Mouse (Mus musculus): ENCODE data around the gene Ces4a. TPM values are rescaled to one million over a fixed set of nuclear protein-coding genes. Genes with fewer than 3 reads are reported as not detected.
"Not testable (repeated sequence)": the region's sequence is repeated elsewhere in the genome, so short reads cannot be mapped to it uniquely, and the experiment has no call there.

Gene Ces4a
- total RNA-seq (2021): not detected
- not detected in 2 replicates for polyA plus RNA-seq (2012; rRNA removed)
- long read RNA-seq: 0 reads

DNA sequence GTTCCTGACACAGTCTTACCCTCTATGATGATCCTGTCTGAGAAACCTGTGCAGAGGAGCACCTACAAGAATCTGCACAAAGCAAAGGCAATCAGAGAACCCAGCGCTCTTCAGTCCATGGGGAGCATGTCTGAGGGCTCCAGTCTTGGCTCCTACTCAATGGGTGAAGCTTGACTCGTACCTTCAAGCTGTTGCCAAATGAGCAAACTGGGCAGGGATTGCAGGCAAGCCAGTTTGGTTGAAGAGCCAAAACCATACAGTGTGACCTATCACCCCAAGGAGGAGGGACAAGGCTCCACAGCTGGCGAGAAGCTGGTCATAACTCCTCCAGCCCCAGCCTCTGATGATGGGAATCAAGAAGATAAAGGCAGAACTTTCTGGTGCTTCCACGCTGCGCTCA, at the start of gene Ces4a:
Gene Ces4a, plus strand, starts transcription at position 292 of the 400 bp plus-strand sequence.
- no peak within 1 kb of the TSS for H3K27ac ChIP-seq
- no peak within 1 kb of the TSS for H3K9ac ChIP-seq (ENCODE audit: low read depth, low read length)
- 72% methylated on average over 5 of the region's 5 CpGs for WGBS
- H3K27me3 ChIP-seq (ENCODE audit: control insufficient read depth, insufficient read depth, low read length): no peaks in the 10 kb centered on the region
- no peak within 1 kb of the TSS for H3K4me3 ChIP-seq
- intact Hi-C loops (cut with DNase I): no loop called here
- no peak for TF ChIP-seq EP300 (IDR thresholded peaks at IDR 0.05; ENCODE audit: insufficient read depth, low read depth, low read length)
- no peak for TF ChIP-seq CTCF (IDR thresholded peaks at IDR 0.05)
- H3K79me2 ChIP-seq (replicated peaks; ENCODE audit: control insufficient read depth, insufficient read depth, low read length): no peaks in the 10 kb centered on the region
- H3K36me3 ChIP-seq (ENCODE audit: control insufficient read depth, insufficient read depth, low read length): no peaks in the 10 kb centered on the region
- no peak for DNase-seq
- no peaks in the 10 kb centered on the region for H3K4me1 ChIP-seq (ENCODE audit: control insufficient read depth, insufficient read depth, low read length)

GRCm38 (mm10) chr8:105083449-105084050, 48.0 kb upstream of the Ces4a start, which contains the start of gene Ces3b:
Ces3b (plus strand) TSS chr8:105083753.
- intact Hi-C loops (cut with DNase I): no loop called here
- H3K27me3 ChIP-seq (ENCODE audit: control insufficient read depth, insufficient read depth, low read length): no peaks in the 10 kb centered on the region
- no peaks in the 10 kb centered on the region for H3K36me3 ChIP-seq (ENCODE audit: control insufficient read depth, insufficient read depth, low read length)
- TF ChIP-seq POLR2A (IDR thresholded peaks at IDR 0.05; ENCODE audit: insufficient read depth, low read depth, low read length) (no peak), CTCF (IDR thresholded peaks at IDR 0.05) (no peak), EP300 (IDR thresholded peaks at IDR 0.05; ENCODE audit: insufficient read depth, low read depth, low read length) (no peak)
- H3K79me2 ChIP-seq (replicated peaks; ENCODE audit: control insufficient read depth, insufficient read depth, low read length): no peaks in the 10 kb centered on the region
- WGBS: 34% methylated on average over 7 of the region's 7 CpGs
- no peak within 1 kb of the TSS for H3K9ac ChIP-seq (ENCODE audit: low read depth, low read length)
- H3K4me3 ChIP-seq: no peak within 1 kb of the TSS
- no peaks in the 10 kb centered on the region for H3K4me1 ChIP-seq (ENCODE audit: control insufficient read depth, insufficient read depth, low read length)
- DNase-seq: peak in 1 of 2 experiments; percentile 4
- H3K27ac ChIP-seq: no peak within 1 kb of the TSS

DNA sequence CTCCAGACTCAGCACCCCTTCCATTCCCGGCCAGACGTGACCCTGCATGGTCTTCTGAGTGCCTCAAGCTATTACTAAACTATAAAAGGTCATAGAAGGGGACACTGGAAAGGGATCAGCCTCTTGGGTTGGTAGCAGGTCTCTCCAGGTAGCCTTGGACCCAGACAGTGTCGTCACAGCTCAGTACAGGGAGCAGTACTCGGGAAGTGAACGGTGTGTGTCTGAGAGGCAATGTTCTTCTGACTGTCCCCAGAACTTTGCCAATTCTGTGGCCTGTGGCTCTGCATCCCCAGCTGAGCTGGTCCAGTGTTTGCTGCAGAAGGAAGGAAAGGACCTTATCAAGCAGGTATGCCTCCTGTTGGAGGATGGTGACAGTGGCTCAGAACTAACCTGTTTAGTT, 43.4 kb upstream of the Ces4a start:
- H3K27me3 ChIP-seq (ENCODE audit: control insufficient read depth, insufficient read depth, low read length); H3K9ac ChIP-seq (ENCODE audit: low read depth, low read length); DNase-seq; H3K4me3 ChIP-seq; H3K27ac ChIP-seq; intact Hi-C loops (cut with DNase I); H3K4me1 ChIP-seq (ENCODE audit: control insufficient read depth, insufficient read depth, low read length); H3K36me3 ChIP-seq (ENCODE audit: control insufficient read depth, insufficient read depth, low read length); H3K79me2 ChIP-seq (replicated peaks; ENCODE audit: control insufficient read depth, insufficient read depth, low read length): not testable (repeated sequence)
- WGBS: 83% methylated on average over 5 of the region's 5 CpGs

DNA sequence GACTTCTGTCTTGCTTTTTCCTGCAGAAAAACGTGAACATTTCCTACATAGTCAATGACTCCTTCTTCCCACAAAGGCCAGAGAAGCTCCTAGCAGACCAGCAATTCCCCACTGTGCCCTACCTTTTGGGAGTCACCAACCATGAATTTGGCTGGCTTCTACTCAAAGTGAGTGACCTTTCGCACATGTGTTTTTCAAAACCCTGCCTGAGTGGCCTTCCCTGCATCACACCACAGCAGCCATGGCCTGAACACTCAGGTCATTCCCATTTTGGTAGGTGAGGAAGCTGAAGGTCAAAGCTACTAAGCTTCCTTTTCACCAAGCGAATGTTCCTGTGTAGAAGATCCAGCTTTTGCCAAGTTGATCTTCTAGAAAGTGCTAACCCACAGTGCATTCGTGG, 43.0 kb upstream of the Ces4a start:
- DNase-seq: no peak
- Histone ChIP-seq H3K4me3 (no peak overlapping the region), H3K27me3 (ENCODE audit: control insufficient read depth, insufficient read depth, low read length) (no peaks in the 10 kb centered on the region), H3K27ac (no peak overlapping the region), H3K9ac (ENCODE audit: low read depth, low read length) (no peak overlapping the region), H3K79me2 (replicated peaks; ENCODE audit: control insufficient read depth, insufficient read depth, low read length) (no peaks in the 10 kb centered on the region), H3K4me1 (ENCODE audit: control insufficient read depth, insufficient read depth, low read length) (no peaks in the 10 kb centered on the region), H3K36me3 (ENCODE audit: control insufficient read depth, insufficient read depth, low read length) (no peaks in the 10 kb centered on the region)
- intact Hi-C loops (cut with DNase I): no loop called here
- 68% methylated on average over 4 of the region's 4 CpGs for WGBS
- TF ChIP-seq POLR2A (IDR thresholded peaks at IDR 0.05; ENCODE audit: insufficient read depth, low read depth, low read length): no peak
- TF ChIP-seq CTCF (IDR thresholded peaks at IDR 0.05): no peak
- TF ChIP-seq EP300 (IDR thresholded peaks at IDR 0.05; ENCODE audit: insufficient read depth, low read depth, low read length): no peak

- WGBS: 72% methylated on average over 3 of the region's 3 CpGs
- no peak overlapping the region for H3K9ac ChIP-seq (ENCODE audit: low read depth, low read length)
- no peak for DNase-seq
- no peak overlapping the region for H3K4me3 ChIP-seq
- H3K36me3 ChIP-seq (ENCODE audit: control insufficient read depth, insufficient read depth, low read length): no peaks in the 10 kb centered on the region
- H3K79me2 ChIP-seq (replicated peaks; ENCODE audit: control insufficient read depth, insufficient read depth, low read length): no peaks in the 10 kb centered on the region
- TF ChIP-seq POLR2A (IDR thresholded peaks at IDR 0.05; ENCODE audit: insufficient read depth, low read depth, low read length) (no peak), EP300 (IDR thresholded peaks at IDR 0.05; ENCODE audit: insufficient read depth, low read depth, low read length) (no peak), CTCF (IDR thresholded peaks at IDR 0.05) (no peak)
- H3K27me3 ChIP-seq (ENCODE audit: control insufficient read depth, insufficient read depth, low read length): no peaks in the 10 kb centered on the region
- intact Hi-C loops (cut with DNase I): no loop called here
- H3K4me1 ChIP-seq (ENCODE audit: control insufficient read depth, insufficient read depth, low read length): no peaks in the 10 kb centered on the region
- H3K27ac ChIP-seq: no peak overlapping the region
Observed at GRCm38 (mm10) chr8:105093992-105094391, 37.6 kb upstream of the Ces4a start.

DNA sequence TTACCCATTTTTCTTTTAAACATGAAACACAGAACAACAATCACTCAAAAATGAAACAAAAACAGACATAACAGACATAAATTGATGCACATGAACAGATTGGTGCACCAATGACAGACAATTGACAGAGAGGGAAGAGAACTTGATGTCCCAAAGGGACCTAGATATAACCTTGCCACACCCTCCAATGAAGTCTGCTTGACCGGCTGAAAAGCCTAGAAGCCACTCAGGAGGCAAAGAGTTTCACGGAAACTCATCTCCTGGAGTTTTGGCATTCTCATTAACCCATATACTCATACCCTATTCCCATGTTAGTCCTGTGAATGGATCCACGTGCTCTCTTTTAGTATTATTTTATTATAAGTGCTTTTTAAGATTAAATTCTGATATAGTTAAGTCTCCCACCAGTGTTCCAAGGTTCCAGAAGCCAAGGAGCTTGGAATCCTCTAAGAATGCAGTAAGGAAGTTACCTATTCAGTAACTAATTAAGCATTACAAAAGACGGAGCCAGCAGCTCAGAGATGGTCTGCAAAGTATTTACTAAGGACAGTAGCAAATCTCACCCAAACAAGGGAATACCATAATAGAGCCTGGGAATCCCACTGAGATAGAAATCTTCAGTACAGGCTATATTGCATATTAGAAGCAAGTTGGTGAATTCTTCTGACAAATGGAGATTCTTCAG, 29.4 kb upstream of the Ces4a start:
- H3K79me2 ChIP-seq (replicated peaks; ENCODE audit: control insufficient read depth, insufficient read depth, low read length); H3K27me3 ChIP-seq (ENCODE audit: control insufficient read depth, insufficient read depth, low read length); H3K4me3 ChIP-seq; DNase-seq; H3K4me1 ChIP-seq (ENCODE audit: control insufficient read depth, insufficient read depth, low read length); intact Hi-C loops (cut with DNase I); H3K36me3 ChIP-seq (ENCODE audit: control insufficient read depth, insufficient read depth, low read length); H3K27ac ChIP-seq; H3K9ac ChIP-seq (ENCODE audit: low read depth, low read length): not testable (repeated sequence)
- WGBS: 73% methylated on average over 4 of the region's 4 CpGs

DNA sequence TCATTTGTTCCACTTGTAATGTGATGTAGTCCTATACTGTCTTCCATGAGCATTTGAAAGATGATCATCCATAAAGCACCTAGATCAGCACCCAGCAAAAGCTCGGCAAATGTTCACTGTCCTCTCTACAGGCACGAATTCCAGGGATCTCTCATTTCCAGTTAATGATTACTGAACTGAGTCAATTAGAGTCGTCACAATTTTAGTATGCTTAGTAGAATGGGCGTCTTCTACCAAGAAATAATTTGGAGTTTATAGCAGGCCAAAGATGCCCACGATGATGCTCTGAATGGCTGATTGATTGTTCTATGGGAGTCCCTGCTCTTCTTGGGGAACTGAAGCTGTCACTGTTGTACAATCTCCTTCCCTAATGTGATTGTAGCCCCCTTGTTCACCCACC, 27.9 kb upstream of the Ces4a start:
- H3K27me3 ChIP-seq (ENCODE audit: control insufficient read depth, insufficient read depth, low read length); H3K4me3 ChIP-seq; intact Hi-C loops (cut with DNase I); DNase-seq; H3K4me1 ChIP-seq (ENCODE audit: control insufficient read depth, insufficient read depth, low read length); H3K79me2 ChIP-seq (replicated peaks; ENCODE audit: control insufficient read depth, insufficient read depth, low read length); H3K36me3 ChIP-seq (ENCODE audit: control insufficient read depth, insufficient read depth, low read length); H3K9ac ChIP-seq (ENCODE audit: low read depth, low read length); H3K27ac ChIP-seq: not testable (repeated sequence)
- 78% methylated on average over 5 of the region's 5 CpGs for WGBS

Data from heart, adult 2 months (tissue).